Mouse (Mus musculus) mesoderm, embryonic 11.5 days (tissue): ENCODE measurements around the gene Opcml.

Source experiments
- DNase-seq: peaks from one replicate; pipeline ENCODE4 v3.0.0-alpha.2; 2012; ENCODE audit warnings: low read depth, low spot score

The Opcml gene

DNA sequence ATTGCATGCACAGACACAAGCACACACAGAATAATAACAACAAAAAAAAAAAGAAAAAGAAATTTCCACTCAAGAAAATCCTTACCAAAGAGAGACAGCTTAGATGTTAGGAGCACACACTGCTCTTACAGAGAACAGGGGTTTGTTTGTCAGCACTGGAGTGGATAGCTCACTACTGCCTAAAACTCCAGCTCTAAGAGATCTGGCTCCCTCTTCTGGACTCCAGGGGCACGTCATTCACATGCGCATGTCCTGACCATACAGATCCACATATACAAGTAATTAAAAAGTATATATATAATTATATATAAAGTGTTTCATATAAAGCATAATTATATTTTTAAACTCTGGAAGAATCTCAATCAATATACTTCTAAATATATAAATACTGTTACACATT, 958.3 kb downstream of the Opcml start:
- peak; percentile 34 for DNase-seq

DNA sequence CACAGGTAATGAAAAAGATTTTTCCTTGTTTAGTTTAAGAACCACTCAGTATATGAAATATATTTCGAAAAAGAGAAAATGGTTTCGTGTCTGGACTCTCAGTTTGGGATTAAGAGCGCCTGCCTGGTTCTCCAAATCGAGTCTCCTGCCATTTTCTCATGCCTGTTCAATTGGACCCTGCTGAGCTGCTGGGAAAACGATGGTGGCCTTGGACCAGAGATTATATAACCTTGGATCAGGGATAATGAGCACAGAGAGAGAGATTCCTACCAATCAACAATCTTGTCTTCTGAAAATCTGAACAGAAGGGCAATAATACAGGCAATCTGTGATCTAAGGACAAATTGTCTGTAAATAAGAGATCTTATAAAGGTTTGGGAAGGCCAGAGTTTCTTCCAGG, 962.3 kb downstream of the Opcml start:
- no peak for DNase-seq

DNA sequence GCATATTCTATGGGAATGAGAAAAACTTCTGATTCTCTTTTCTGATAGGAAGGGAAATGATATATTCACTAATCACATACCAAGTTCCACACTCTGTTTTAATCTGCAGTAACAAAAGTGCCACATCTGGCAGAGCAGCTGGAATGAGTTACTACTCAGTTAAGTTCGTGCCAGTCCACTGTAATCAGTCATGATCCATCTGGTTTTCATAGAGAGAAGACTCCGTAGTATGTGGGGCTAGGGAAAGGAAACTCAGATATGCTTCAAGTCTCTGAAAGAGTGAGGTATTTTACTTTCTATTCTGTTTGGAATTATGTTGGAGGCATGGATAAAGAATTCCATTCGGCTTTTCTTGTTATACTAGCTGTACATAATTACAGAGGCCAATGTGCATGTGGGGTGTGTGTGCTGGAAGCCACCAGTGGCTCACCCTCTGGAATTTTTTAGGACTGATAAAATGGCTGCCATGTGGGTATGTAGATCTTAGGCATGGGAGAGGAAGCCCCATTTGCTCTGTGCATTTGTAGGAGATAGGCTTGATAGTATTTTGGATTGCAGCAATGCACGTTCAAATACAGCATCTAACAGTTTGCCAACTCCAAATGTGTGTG, 966.4 kb downstream of the Opcml start:
- peak; percentile 49 for DNase-seq

DNA sequence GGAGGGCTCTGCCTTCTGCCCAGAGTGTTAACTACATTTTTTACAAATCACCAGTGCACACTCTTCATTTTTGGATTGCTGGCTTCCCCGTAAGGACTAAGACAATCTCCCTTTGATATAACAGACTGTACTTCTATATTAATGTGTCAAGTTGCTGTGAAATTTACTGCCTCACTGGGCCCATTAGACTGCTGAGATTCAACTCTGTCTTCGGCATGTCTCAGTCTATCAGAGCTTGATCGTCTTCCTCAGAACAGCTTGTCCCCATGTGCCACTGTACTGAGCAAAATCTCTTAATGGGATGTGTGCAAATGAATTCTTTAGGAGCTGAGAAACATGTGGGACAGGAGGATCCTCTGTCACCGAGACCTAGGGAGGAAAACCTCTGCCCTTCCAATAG, 970.9 kb downstream of the Opcml start:
- DNase-seq: no peak

DNA sequence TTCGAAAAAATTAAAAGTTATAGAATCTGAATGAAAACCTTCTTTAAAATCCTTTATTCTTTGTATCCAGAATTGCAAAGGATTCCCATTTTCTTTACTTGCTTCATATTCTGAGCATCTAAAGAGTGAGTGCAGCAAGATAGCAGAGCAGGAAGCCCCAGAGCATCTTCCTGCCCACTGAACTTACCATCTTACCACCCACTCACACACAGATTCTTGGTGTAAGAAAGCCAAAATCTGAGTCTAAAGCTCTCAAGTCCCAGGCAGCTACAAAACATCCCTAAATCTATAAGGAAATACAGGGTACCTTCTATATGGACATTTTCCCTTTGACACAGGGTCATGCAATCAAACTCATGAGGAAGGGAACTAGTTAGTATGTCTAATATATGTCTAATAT, 973.6 kb downstream of the Opcml start:
- no peak for DNase-seq

DNA sequence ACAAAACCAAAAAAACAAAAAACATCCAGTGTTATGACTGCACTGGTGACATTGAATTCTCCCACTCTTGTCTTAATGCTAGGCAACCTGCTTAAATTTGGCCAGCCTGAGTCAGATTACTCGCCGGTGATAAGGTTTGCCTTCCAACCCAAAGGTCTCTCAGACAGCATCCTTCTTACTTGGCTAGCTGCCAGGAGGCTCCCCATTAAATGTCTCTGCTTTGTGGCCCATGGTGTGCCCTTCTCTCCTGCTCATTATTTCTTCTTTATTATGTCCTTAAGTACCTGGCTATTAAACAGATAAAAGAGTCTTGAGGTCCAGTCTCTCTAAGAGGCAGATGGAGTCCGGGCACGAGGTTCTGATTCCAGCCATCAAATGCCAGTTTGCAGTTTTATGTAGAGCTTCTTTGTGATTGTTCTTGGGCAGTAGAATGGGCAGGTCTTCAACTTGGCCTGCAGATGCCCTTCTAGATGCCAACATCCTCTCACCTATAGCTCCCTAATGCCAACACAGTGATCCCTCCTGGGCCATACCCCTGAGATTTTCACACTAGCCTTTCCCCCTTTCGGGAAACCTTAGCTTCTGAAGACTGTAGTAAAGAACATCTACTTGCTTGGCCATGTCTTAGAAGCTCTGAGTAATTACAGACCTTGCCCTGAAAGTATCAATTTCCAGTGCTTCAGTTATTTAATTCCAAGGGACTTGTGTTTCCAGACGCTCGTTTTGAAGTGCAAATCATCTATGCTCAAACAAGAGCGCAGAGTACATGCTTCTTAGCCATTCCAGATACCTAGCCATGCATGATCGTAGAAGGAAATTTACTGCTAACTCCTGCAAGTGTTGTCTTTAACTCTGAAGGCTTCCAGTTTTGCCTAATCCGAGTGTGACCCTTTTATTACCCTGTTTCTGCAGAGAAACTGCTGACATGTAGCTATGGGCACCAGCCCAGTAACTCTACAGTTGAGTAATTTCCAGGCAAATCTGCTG, 986.2 kb downstream of the Opcml start:
- no peak for DNase-seq

DNA sequence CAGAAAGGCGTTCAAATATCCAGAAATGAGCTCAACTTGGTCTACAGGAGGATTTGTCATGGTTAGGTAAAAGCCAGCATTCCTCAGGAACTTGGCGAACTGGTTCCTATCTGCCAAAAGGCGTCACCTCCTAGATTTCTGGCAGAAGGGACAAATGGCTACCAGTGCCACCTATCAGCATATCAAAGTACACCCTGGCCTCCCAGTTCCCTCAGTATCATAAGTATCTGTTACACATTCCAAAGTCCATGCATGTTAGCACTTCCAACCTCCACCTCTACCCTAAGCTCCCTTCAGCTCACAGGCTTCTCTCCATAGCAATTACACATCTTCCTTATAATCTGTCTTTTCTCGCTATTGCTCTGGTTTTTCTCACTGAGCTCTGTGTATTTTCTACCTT, 993.3 kb downstream of the Opcml start:
- no peak for DNase-seq

DNA sequence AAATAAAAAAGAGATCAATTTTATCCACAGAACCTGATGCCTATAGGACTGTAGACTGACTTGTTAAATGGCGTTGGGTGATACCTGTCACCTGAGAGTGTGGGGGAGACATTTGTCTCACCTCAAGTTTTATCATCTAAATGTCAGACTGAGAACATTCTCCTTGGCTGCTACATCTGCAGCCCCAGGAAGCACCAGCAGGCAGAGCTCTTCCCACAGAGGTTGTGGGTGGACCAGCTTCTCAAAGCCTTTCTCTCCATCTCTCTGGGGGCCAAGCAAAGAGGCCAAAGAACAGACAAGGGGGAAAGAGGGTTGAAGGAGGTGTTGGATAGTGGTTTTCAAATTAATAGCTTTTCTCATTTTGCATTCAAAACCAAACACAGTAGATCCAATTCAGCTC, 998.9 kb downstream of the Opcml start:
- no peak for DNase-seq

DNA sequence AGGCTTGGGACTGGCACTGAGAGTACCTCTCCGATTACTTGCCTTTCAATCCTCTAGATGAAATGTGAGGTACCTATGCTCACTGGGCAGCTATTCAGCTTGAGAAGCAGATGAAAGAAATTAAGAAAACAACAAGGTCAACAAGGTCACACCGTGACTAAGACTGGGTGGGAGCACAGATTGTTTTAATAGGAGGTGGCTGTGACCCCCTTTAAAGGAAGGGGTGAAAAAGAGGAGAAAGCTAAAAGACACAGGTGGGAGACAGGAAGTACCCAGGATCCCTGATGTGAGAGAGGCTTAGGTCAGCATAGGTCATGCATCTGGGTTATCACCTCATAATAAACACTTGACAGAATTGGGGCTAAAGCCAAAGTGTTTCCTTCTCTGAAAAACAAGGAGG, 1009.5 kb downstream of the Opcml start:
- DNase-seq: peak; percentile 19

DNA sequence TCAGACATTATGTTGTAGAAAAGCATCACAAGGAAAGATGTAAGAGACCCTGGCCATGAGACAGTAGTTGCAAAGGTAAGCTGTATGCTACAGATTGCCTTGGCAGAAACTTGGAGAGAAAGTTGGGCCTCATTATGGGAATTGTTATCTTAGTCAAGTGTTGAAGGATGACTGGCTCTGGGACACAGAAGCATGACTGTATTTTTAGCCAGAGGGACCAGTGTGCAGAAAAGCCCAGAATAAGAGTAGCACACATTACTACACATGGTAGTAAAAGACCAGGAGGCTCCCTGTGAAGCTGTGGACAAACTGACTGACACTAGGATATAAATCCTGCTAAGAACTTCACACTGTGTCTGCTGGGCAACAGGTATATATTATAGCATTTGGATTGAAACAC, 1016.1 kb downstream of the Opcml start:
- no peak for DNase-seq

DNA sequence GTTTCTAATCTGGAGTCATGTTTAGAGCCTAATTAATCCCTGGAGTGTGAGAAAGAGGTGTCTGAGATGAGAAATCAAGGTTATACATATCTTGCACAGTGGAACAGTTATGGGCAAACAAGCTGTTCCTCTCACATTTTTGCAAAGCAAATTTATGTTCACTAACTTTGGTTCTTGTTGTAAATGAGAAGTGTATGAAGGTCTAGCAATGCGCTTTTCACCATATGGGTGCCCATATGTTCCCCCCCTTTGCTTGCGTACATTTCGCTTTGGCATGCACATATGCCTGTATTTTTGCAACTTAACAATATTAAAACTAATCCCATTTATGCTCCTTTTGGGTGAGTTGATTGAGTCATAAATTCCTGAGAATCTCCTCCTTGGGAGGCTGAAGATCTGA, 1031.5 kb downstream of the Opcml start:
- DNase-seq: no peak

DNA sequence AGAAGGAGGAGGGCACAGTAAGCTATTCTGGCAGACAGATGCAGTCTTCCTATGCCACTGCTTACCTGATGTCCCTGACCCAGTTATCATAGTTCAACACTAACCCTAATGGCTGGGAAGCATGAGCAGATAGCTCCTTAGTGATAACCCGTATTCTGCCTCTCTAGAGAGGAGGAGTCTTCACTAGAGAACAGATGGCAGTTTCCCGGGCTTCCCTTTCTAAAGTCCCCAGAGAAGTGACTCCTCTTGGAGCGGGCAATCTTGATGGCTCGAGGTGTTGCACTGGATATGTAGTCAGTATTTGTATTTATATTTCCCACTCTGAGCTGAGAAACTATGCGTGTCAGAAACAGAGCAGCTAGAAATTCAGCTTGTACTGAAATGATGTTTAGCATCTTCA, 1031.9 kb downstream of the Opcml start:
- DNase-seq: no peak

DNA sequence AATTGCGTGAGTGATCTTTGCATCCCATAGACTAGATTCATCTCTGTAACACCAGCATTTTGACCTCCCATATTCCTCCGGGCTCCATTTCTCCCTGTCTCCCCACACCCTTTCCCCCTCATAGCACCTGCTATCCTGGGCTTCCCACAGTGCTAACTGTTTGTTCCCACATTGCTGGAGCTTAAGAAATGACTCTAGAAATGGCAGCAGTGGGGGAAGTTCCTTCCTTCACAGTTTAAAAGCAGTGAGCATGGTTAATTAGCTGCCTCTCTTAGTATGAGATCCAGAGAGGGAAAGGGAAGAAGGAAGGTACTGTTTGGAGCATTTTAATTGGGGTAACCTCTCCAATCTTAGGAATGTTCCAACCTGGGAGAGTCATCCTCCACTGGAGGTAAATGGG, 1035.2 kb downstream of the Opcml start:
- DNase-seq: no peak

DNA sequence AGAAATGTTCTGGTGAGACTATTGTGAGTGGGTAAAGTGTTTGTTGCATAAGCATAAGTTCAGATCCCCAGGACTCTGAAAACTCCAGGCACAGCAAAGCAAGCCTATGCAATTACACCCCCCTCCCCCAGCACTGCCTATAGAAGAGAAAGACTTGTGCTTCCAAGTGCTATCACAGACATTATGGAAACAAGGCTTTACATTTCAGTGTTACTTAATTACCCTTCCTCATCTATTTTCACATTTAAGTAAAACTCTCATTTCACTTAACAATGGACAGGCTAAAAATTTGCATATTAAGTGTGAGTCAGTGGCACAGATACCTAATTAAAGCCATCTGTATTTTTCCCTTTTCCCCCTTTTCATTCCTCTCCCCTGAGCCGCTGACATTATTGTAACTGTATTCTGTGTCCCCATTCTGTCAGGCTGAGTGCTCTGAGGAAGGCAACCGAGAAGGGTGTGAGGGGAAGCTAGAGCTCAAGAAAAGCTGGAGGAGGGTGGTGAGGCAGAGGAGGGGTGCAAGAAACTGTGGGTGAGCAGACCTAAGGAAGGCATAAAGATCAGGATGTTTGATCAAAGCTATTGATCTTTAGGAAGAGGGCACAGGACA, 1055.5 kb downstream of the Opcml start:
- DNase-seq: no peak

DNA sequence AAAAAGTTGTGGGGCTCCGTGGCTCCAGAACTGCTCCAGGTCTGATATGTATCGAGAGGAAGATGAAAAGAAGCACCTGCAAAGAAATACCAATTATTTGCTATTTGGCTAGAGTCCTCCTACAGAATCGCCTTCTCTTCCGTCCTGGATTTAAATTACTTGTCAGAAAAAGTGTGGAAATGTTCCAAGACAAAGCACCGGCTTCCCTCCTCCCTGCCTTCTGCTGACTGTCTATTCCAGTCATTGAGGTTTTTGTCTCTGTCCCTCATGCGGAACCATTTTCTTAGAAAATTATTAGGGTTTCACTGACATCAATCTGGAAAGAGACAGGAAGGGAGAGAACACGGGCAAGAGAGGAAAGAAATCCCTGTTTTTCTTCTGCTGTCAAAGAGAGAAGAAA, 1065.3 kb downstream of the Opcml start:
- no peak for DNase-seq

DNA sequence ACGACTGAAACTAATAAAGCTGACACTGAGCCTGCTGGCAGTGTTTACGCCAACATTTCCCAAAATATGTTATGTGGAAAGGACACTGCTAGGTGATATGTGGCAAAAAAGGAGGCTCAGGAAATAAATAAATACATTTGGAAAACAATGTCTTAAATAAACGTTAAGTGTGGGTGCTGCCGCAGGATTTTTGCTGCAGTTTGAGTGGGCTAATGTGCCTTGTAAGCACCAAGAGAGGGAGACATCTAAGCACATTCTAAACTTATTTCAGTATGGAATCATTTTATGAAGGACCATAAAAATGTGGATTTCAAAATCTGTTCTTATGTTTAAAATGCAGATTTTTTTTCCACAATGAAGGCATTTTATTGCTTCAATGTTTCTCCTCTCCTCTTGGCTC, 1071.4 kb downstream of the Opcml start:
- no peak for DNase-seq

DNA sequence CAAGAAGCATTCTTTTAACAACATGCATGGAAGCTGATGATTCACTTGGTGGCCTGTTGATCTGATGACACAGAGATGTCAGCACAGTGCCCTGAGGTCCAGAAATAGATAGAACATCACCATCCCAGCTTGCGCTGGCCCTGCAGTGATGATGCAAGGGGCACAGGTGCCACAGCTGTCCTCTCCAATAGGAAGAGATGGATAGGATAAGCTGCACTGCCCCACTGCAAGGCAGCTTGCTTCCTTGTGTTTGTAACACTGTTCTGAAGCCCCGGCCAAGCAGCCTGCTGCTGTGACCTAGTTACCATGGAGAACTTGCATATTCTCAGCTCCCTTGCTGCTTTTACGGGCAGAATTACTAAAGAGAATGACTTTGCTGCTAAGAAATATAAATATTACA, 1076.7 kb downstream of the Opcml start:
- no peak for DNase-seq

DNA sequence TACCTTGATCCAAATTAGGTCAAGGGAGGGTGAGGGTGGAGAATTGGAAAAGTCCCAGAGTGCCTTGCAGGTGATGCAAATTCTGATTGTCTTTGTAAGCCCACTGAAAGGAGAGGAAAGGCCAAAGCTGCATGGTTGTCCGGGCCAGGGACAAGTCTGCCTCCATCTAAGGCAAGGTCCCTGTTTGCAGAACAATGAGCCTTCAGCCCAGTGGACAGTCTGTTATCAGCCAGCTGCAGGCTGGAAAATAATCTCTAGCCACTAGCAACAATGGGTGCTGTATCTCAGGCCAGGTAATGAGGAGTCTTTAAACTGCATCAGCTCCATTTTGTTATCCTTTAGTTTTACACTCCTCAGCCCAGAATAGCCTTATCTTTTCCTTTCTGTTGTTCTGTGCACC, 1079.9 kb downstream of the Opcml start:
- no peak for DNase-seq

DNA sequence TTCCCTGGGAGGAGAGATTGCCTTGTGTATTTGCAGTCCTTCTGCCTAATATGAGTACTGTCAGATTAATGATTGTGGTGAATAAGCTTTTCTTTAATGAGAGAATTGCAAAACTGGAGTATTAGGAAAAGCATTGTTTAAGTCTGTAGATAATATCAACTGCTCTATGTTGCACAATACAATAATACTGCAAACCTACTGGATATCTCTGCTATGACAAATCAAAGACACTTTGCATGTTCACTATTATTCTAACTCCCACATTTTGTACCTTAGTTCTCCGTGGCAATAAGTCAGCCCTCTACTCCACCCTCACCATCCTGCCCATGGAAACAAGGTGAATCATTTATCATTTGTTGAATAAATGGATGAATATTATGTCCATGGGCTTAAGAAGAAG, 1092.0 kb downstream of the Opcml start:
- DNase-seq: no peak

DNA sequence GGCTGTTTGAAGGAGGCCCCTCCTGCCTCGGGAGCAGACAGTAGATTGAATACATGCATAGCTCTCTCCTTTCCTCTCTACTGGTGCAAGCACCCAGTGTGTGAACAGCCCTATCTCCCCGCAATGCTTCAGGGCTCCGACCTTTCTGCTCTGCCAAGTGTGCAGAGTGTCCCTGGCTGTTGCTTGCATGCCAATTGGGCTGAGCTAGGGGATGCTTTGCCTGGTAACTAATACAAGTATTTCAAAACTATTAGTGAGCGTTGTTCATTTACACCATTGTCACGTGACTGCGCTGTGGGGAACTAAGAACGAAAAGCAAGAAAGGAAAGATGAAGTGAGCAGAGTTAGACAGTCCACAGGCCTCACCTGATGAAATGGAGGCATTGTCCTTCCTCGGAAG, 1101.0 kb downstream of the Opcml start:
- no peak for DNase-seq

DNA sequence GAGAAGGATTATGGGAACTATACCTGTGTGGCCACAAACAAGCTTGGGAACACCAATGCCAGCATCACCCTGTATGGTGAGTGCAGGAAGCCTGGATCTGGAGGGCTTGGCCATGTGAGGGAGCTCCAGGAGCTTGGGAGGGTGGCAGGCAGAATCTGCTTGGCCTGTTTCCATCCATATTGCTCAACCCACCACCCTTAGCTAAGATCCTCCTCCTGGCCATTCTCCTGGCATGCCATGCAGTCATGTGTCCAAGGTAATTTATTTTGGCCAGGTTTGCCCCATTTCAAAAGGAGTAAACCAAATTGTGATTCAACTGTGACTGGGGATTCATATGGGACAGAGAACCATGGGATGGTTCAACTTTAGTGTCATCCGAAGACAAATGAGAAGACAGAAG, 1112.7 kb downstream of the Opcml start:
- no peak for DNase-seq

DNA sequence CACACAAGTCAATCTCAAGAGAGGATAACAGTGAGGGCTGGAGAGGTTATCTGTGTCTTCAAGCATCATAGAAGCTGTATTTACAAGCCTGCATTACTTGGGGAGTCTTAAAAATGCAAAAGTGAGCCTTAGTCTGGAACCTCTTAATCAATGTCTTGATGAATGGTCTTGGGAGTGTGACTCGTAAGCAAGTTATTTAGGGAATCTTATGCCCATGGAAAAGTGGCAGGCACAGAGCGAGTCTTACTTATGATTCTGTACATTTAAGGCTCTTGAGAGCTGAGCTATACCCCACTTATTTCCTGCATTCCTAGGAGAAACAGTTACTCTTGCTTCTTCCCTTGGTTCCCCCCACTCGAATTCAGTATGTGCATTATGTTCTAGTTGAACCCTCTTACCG, 1119.2 kb downstream of the Opcml start:
- no peak for DNase-seq
